Mouse (Mus musculus): ENCODE measurements around the gene Atr. TPM values are rescaled to one million over a fixed set of nuclear protein-coding genes. Genes with fewer than 3 reads are reported as not detected.

Atr gene
- 10 to 100 TPM; 13.0 to 14.8 (median 14.0) TPM for total RNA-seq (2022)

DNA sequence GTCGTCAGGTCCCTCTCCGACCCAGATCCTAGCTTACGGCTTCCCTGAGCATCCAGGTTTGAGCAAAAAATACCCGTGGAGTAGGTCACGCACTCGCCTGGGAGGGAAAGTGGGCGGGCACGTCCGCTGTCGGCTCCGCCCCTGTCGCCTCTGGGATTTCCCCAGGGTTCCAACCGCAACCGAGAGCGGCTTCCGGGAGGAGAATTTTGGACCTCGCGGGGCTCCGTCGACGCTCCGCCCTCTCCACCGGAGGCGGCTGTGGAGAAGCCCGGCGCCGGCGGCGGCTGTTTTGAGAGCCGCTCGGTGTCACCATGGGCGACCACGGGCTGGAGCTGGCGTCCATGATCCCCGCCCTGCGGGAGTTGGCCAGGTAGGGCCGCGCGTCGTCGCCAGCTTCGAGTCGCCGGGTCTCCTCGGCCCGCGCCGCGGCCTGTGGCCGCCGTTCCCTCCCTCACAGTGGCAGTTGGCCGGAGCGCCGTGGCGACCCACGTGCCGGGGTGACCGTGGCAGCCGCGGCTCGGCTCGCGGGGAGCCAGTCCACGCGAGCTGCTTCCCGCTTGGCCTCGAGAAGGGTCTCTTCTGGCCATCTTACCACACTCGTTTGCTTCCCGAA lies at the start of gene Atr:
Gene Atr (plus strand): TSS at position 184 of the 613 bp plus-strand sequence.
- peak; percentile 89 for DNase-seq (ENCODE audit: low spot score in 2 of 2)

DNA sequence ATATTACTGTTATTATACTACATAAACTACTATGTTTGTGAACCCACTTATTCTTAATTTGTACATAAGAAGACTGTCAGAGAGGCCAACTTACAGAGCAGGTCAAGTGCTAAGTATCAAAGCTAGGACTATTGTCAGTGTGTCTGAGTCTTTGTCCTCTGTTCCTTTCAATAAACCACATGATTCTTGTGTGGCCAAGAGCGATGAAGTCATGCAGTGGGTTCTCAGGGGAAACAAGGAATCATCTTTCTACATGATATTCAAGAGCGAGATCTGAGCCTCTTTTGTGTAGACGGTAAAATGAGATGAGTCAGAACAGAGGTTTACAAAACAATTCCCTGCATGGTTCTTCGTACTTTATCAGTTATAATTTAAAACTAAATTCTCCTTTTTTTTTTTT lies 47.8 kb upstream of the Atr start:
- DNase-seq (ENCODE audit: low spot score in 2 of 2): peak in 1 of 2 experiments; percentile 29

DNA sequence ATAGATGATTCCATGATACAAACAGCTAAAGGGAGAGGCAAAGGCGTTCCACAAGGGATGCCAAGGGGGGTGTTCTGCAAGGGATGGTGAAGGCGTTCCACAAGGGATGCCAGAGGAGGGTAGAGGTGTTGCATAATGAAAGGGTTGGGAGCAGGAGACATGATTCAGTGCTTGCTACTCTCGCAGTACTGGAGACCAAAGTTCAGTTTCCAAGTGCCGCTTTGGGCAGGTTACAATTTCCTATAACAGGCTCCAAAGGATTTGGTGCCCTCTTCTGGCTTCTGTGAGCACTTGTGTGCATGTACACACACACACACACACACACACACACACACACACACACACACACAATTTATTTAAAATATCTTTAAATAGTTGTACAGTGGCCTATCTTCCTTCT lies 45.6 kb upstream of the Atr start:
- DNase-seq (ENCODE audit: low spot score in 2 of 2): no peak

DNA sequence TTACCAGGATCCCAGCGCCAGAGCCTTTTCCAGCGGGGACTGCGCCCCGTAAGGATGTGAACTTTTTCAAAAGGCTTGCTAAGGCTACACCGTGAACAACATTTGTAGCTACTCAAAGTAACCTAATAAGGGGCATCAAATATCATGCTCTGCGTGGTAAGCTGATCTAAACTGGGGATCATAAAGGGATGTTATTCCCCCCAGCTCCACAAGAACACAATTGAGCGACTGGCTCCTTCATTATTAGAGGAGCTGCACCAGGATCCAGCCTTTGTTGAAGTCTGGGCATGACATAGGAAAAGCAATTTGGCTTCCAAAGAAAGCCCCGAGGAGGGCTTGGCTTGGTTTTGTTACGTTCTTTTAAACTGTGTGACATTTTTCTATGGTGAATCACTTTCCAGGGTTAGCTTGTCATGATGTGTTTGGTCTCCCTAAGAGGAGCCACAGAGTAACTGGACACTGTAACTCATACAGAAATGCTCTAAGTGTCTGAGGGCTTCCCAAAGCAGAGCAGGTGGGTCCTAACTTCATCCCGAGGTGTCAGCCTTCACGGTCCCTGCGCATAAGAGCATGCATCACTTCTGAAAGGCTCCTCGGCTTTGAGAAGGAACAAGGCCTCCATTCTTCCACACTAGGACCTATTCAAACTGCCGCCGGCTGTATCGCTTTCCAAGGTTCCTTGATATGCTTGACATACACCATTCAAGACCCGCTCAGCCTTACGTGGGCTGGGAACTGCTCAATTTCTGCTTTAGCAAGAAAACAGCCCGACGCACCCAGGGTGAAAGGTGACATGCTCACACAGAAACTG lies 43.5 kb upstream of the Atr start:
- DNase-seq (ENCODE audit: low spot score in 2 of 2): no peak

DNA sequence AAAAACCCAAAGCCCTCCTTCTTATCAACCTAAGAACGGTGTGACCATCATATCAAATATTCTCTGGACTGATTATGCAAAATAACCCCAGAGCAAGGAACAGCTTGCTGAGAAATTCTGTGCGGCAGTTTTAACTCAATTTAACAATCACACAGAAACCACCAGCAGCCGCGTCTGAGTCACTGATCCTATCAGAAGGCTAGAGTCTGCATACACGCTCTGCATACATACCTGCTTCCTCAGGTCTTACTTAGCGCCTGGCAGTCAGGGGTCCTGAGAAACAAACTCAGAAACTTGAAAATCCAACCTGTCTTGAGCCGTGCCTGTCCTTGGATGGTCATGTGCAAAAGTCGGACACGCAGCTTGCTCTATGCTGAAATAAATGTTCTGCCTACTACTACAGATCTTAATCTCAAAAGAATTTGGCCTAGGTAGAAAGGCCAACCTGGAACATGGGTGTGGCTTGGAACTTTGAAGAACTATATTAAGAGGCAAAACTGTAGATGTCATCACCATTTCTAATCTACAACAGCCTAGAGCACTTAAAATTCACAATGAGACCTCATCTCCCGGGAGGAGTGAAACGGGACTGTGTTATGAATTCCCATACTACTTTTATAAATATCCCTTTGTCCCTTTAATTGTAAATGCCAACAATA lies 42.3 kb upstream of the Atr start:
- no peak for DNase-seq (ENCODE audit: low spot score in 2 of 2)

DNA sequence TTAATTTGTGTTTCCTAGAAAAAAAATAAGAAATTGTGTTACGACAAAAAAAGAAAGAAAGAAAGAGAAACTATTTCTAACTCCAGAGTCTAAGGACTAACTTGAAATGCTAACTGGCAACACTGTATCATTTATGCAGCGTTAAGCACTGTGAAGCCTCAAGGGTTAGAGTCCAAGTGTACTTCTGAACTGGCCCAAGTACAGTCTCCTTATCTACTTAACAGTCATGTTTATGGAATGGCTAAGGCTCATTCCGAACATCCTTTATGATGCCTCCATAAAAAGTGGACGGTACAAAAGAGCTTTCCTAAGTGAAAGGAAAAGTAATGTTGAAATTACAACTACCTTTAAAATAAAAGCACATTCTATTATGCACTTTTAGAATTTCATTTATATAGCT lies 41.7 kb upstream of the Atr start:
- no peak for DNase-seq (ENCODE audit: low spot score in 2 of 2)

DNA sequence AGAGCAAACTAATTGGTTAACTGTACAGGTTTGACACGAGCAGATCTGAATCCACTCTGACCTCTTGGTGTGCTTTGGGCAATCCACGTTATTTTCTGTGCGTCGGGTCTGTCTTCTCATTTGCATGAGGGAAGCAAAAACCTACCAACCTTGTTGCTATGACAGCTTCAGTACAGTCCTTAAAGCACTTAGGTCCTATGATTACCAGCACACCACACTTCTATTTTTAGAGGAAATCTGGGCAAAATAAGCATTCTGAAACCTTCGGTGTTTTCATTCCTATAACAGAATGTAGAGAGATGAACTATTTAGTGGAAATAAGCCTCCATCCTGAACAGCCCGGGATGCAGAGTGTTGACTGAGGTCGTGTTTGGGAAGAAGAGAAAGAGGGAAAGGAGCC lies 34.9 kb upstream of the Atr start:
- no peak for DNase-seq (ENCODE audit: low spot score in 2 of 2)

DNA sequence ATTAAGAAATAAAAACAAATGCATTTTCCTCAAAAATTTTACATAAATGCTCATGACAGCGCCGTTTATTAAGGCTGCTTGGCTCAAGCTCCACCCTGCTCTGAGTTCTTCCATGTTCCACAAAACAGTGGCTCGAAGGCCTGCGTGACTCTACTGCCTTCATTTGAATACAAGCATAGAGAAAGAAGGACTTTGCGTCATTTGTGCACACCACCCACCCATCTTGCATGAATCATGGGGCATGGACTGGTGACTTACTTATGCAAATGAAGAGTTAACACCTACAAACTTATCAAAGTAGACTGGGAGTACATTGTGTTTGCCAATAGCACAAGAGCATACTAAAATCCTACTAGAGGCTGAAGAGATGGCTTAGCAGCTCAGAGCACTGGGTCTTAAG lies 29.8 kb upstream of the Atr start:
- no peak for DNase-seq (ENCODE audit: low spot score in 2 of 2)

DNA sequence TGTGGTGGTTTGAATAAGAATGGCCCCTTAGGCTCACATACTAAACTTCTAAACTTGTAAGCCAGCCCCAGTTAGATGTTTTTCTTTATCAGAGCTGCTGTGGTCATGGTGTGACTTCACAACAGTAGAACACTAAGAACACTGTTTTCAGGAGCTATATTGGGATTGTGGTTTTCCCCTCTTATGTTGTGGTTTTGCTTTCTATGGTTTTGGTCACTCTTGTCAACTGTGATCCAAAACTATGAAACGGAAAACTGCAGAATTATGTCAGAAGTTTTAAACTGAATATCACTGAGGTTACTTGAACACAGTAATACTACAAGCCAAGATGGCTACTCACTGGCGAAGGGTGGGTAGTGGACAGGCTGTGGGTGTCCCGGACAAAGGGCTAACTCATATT lies 24.6 kb upstream of the Atr start:
- DNase-seq (ENCODE audit: low spot score in 2 of 2): no peak

DNA sequence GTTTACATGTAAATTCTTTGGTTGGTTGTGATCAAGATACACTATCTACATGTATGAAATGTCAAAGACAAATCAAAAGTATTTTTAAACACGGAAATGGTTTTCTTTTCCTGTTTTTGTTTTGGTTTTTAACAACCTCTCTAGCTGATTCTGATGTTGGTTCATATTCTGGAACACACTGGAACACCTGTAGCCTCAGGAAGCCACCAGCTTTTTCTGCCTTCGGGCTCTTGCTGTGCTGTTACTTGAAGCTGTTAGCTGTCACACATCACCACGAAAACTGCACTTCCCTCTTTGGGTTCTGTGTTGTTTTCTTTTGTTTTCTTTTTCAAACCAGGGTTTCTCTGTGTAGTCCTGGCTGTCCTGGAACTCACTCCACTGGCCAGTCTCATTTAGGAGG lies 22.6 kb upstream of the Atr start:
- no peak for DNase-seq (ENCODE audit: low spot score in 2 of 2)

DNA sequence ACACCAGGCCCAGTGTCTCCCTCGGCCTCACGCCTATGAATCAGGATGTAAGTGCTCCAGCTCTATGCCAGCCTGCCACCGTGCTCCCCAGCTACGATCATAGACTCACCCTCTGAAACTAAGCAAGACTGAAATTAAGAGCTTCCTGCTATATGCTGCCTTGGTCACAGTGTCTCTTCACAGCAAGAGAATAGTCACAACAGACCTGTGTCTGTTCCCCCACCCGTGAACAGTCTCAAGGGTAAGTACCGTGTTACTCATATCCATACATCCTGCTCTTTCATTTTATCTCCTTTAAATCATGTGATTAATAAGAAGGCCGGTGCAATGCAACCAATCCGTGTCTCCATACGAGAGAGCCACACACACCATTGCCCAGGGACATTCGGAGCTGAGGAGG lies 21.7 kb upstream of the Atr start:
- DNase-seq (ENCODE audit: low spot score in 2 of 2): no peak

DNA sequence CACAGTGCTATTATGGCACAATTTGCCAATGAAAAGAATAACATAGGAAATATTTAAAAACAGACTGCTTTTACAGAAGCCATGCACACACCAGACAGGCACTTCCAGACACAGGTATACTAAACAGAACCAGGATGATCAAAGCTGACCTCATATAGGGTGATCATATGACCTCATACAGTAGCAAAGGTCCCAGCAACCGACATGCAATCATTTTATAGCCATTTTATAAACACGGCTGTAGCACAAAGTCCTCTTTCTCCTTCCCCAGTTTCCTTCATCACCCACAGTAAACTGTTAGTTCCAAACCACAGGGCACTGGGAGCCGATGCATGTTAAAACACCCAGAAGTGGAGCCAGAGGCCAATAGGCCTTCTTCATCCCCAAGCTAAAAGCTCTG lies 18.0 kb upstream of the Atr start:
- DNase-seq (ENCODE audit: low spot score in 2 of 2): no peak

DNA sequence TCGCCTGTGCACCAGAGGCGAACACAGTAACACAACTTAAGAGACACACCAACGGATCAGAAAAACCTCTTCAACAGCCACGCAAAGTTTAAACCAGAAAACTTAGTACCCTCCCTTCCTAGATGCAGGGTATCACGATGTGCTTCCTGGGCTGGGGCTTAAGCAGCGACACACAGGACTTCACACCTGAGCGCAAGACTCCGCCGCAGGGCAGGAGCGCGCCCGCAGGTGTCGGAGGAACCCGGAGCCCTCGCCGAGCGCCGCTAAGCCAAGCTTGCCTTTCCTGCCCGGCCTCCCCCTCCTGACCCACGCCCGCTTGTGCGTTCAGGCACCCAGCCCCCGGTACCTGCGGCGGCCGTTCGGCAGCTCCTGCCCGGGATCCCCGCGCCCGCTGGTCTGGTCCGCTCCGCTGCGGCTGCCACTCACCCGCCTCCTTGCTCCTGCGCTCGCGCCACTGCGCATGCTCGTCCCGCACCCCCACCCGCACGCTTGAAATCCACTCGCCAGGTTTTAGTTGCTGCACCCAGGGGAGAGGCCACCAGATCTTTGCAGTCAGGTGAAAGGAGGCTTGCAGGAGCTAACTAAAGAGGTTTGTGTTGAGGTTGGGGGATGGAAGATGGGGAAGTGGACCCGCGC lies 12.5 kb upstream of the Atr start, which contains the start of gene Pls1:
Gene Pls1 (minus strand): TSS at position 487 of the 636 bp plus-strand sequence.
- peak; percentile 80 to 92 for DNase-seq (ENCODE audit: low spot score in 2 of 2)

DNA sequence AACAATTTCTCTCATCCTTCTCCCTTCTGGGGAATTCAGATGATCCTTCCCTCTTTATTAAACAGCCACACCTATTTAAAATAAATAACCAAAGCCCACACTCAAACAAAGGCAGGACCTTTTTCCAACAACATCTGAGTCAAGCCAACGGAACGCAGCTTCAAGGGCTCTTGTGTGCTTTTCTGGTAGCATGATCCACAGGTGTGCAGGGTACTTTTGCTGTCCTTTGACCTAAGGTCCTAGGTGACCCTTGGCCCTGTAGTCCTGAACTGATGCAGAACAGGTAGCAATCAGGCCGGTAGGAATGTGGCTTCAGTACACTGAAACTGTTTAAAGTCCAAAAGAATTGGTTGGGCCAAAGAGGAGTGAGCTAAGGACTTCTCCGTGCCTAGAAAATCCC lies 11.7 kb upstream of the Atr start:
- DNase-seq (ENCODE audit: low spot score in 2 of 2): no peak

DNA sequence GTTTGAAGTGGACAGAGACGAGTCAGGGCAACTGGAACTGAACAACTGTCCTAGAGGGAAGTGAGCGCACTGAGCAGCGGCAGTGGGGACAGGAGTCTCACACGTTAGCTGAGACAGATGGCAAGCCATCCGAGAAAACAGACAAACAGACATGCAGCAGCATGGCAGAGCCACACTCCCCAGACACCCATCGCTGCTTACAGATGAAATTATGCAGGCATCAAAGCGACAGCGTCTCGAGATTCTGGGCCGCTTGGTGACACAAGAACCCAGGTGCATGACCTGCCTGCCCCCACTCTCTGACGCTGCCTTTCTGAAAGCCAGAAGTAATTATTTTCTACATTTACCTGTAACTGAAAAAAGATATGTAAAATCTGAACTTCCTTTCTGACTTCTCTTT lies 5.7 kb upstream of the Atr start:
- DNase-seq (ENCODE audit: low spot score in 2 of 2): no peak

DNA sequence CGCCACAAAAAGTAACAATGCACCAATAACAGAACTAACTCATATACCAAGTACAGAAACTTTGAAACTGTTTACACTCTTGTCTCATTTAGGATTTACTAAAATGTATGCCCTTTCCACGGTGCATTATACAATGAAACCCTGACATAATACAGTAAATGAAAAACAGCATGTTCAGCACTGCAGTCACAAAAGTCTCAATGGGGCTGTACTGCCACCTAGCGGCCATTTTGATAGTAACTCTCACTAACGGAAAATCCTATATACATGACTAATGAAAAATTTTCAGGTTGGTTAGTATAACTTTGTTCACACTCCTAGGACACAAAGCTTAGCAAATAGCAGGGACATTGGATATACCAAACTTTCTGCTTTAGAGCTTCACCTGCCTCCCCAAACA lies 4.5 kb upstream of the Atr start:
- DNase-seq (ENCODE audit: low spot score in 2 of 2): peak in 1 of 2 experiments; percentile 80

DNA sequence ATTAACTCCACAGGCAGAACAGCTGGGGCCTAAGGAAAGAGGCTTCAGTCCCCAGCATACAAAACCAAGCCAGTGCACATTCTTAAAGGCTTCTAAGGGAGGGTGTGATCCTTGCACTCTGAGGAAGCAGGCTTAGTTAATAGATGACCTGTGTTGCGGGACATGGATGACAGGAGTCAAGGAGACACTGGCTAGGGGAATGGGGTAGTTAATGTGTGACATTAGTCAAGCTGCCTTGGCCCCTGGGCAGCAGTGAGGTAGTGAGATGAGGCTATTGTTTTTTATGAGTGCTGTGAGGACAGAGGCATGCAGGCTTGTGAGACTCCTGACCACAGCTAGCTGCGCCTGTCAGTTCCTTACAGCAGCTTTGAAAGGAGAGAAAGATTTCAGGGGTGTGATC lies 2.5 kb upstream of the Atr start:
- DNase-seq (ENCODE audit: low spot score in 2 of 2): no peak

DNA sequence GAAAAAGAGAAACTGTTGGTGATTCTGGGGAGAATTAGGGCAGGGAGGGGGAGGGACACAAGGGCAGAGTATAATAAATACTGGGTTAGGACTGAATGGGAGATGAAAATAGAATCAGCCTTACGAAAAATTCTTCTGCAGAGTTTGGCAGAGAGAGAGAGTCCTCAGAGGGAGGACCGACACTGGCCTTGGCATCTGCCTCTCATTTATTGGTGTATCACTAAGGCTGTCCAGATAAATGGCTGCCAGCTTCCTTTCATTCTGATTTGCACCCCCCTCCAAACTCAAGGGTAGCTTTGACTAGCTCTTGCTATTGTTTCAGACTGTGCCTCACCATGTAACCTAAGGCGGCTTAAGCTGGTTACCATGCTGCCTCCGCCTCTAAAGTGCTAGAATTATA lies 1.4 kb upstream of the Atr start:
- no peak for DNase-seq (ENCODE audit: low spot score in 2 of 2)

DNA sequence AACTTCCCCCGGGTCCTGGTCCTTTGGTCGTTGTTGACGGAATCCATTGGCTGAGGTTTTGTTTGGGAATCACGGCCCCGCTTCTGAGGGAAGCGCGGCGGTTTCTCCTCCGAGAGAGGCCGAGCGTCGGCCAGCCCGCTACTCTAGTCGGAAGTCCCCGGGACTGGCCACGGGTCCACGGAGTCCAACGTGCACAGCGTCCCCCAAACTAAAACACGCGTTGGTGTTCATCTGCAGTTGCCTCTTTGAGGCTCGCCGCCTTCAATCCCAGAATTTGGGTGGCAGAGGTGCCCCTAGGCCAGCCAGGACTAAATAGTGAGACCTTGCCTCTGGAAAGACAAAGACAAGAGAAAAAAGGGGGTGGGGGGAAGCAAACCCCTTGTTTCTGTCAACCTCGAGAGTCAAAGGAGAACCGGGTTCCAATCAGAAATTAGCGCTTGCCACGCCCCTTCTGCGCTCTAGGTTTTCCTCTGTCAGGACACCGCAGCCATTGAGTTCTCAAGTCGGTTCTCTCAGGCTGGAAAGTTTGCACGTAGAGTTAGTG lies 702 bp downstream of the Atr start:
- DNase-seq (ENCODE audit: low spot score in 2 of 2): no peak

DNA sequence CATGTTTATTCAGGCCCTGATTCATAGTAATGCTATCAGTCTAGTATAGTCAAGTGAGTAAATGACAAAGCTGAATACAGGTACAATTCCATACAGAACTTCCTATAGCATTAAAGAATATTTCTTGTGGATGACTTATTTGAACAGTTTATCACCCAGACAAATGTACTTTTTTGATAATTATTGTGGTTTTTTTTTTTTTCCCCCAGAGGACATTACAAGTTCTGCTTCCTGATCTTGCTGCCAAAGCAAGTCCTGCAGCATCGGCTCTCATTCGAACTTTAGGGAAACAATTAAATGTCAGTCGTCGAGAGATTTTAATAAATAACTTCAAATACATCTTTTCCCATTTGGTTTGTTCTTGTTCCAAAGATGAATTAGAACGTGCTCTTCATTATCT lies 20.8 kb downstream of the Atr start:
- DNase-seq (ENCODE audit: low spot score in 2 of 2): no peak

DNA sequence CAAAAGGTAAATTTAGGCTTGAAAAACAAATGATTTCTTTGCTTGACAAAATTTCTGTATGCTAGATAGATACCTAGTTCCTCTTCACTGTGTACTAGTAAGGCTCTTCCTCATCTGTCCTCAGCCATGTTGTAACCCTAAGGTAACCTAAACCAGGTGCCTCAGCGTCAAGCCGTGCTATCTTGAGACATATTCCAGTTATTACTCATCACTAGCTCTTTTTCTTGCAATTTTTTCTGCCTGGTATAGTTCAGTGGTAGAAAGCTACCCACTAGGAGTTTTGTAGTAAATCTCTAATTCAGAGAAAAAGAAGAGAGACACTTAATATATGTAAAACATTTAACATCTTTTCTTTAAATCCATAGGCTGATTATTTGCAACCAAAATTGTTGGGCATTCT lies 25.4 kb downstream of the Atr start:
- no peak for DNase-seq (ENCODE audit: low spot score in 2 of 2)

DNA sequence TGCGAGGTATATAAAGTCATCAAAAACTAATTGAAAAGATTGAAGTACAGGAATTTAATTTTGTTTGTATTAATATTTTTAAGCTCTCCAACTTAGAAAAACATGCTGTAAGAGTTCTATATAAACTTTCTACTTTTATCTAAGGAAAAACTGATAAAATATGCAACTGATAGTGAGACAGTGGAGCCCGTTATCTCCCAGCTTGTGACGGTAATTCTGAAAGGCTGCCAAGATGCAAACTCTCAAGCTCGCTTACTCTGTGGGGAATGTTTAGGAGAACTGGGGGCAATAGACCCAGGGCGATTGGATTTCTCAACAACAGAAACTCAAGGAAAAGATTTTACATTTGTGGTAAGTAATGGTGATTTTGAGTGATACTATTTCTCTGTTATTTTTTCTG lies 40.0 kb downstream of the Atr start:
- DNase-seq (ENCODE audit: low spot score in 2 of 2): no peak

All from layer of hippocampus, adult 8-10 months (tissue).